Mouse (Mus musculus): ENCODE data around the gene Rab11fip3.
A peak's percentile ranks its signal among the peaks of the same experiment; 100 is the strongest.
"Not testable (repeated sequence)": the region's sequence is repeated elsewhere in the genome, so short reads cannot be mapped to it uniquely, and the experiment has no call there.

Gene Rab11fip3

DNA sequence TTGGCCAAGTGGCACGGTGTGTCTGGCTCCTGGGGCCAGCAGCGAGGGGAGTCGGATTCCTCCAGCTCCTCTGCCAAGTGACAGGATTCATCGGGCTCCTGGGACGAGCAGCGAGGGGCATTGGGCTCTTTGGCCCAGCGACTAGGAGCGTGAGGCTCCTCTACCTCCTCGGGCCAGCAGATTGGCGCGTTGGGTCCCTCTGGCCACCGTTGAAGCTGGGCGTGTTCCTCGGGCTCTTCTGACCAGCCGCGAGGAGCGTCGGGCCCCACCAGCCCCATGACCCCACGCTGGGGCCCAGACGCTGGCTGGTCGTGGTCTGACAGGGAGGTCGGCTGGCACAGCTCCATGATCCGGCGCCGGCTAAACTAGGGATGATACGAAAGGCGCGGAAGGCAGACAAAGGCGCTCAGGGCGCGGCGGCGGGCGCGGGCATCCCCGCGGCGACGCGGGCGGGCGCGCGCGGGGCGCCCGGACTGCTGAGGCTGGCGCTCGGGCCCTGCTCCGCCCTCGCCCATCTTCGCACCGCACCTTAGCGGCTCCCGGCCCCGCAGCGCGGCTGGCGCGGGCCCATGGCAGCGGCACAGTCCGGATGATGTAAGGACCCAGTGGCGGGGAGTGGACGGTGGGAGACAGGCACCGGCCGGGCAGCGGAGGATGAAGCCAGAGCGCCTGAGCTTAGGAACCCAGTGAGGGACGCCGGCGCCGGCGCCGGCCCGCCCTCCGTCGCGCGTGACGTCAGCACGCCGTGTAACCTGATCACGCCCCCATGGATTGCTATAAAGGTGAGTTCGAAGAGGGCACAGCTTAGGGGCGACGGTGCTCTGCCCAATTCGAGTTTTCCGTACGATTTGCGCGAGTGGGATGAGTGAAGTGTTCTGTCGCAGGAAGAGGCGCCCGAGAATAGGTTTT, at the start of gene Rab11fip3:
Gene Rab11fip3 (minus strand): TSS at position 725 of the 909 bp plus-strand sequence.
- DNase-seq (ENCODE audit: low read depth, low spot score) = peak; percentile 85

DNA sequence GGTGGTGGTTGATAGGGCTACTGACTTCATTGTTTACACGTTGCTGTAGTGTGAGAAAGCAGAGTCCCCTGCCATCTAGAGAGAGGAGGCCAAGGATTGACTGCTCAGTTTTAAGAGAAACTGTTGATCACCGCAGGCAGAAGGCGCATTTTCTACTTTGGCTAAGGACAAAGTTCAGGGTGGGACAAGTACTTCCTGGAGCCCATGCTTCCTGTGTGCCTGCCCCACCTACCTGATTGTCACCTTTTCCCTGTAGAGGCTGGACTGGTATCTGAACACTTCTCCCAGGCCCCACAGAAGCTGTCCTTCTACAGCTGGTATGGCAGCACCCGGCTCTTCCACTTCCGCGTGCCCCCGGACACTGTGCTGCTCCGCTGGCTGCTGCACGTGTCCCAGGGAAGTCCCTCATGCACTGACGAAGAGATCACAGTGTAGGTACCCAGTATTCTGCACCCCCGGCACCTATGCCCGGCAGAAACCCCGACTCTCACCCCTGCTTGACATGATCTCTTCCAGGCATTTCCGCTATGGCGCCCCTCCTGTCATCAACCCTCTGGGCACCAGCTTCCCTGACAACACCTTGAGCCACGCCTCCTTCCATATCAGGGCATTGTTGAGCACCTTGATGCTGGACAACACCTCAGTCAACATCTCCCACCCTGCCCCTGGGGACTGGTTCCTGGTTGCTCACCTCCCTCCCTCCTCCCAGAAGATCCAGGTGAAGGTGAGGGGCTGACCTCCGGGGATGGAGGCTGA, 47.3 kb upstream of the Rab11fip3 start:
- DNase-seq (ENCODE audit: low read depth, low spot score) = no peak

DNA sequence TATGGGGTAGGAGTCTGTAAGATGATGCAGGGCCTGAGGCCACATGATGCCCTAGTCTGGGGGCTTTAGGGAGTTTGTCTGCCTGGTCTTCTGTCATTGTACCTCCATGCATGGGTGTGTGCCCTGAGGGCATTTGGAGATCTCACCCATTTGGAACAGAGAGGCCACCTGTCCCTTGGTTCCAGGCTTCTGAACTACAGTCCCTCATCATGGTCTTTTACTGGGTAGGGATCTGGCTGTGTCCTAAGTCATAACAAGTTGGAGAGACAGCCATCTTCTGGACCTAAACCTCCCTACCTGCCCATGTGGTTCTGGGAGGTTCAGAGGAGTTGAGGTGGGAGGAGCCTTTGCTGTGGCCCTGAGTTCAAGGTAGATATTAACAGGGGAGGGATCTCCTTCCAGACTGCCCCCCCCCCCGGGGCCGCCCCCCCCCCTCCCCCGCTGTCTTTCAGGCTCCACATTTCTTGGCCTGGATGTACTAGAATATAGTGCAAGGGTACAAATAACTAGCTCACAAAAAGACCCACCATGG, 46.7 kb upstream of the Rab11fip3 start:
- DNase-seq (ENCODE audit: low read depth, low spot score) = no peak

DNA sequence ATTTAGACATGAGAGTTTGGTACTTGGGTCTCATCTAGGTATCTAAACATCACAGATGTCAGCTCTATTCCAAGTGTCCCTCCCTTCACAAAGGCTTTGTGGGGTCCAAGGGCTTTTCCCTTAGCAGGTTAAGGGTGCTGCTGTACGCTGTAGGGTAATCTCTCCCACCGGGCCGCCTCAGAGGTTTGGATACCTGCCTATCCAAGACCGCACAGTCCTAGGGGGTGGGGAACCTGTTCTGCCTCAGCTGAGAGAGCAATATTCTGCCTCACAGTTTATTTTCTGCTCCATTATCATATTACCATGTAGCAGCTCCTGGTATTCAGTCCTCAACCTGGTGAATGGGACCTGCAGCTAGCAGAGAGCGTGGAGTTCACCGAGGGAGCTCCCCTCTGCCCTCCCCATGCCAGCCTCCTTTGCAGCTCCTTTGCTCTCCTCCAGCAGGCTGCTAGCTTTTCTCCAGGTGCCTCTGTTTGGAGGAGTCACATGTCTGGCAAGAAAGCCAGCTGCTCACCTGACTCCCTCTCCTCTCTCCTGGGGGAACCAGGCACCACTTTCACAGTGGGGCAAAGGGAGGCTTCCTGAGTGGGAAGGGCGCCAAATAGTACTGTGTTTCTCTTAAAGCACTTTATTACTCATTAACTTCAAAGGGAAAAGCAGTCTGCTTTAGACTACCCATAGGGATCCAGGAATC, 46.0 kb upstream of the Rab11fip3 start:
- no peak for DNase-seq (ENCODE audit: low read depth, low spot score)

DNA sequence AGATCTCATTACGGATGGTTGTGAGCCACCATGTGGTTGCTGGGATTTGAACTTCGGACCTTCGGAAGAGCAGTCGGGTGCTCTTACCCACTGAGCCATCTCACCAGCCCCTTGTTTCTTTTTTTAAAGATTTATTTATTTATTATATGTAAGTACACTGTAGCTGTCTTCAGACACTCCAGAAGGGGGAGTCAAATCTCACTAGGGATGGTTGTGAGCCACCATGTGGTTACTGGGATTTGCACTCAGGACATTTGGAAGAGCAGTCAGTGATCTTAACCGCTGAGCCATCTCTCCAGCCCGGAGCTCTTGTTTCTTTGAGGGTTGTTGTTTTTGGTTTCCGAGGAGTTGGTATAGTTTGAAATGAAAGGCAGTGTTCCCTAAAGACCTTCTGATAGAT, 45.1 kb upstream of the Rab11fip3 start:
- DNase-seq (ENCODE audit: low read depth, low spot score) = not testable (repeated sequence)

DNA sequence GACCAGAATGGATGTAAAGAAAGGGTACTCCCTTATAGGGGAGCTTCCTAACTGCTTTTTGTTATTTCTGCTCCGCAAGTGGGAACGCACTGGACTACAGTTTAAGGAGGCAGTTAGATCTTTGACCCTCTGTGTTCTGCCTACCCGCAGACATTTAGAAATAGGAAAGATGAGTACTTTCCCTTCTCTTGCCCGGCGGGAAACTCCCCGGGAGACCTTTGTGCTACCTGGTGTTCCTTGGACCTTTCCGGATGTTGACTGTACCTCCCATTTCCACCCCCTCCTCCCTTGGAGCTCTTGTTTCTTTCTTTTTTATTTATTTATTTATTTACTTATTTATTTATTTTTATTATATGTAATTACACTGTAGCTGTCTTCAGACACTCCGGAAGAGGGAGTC, 44.7 kb upstream of the Rab11fip3 start:
- DNase-seq (ENCODE audit: low read depth, low spot score) = no peak

DNA sequence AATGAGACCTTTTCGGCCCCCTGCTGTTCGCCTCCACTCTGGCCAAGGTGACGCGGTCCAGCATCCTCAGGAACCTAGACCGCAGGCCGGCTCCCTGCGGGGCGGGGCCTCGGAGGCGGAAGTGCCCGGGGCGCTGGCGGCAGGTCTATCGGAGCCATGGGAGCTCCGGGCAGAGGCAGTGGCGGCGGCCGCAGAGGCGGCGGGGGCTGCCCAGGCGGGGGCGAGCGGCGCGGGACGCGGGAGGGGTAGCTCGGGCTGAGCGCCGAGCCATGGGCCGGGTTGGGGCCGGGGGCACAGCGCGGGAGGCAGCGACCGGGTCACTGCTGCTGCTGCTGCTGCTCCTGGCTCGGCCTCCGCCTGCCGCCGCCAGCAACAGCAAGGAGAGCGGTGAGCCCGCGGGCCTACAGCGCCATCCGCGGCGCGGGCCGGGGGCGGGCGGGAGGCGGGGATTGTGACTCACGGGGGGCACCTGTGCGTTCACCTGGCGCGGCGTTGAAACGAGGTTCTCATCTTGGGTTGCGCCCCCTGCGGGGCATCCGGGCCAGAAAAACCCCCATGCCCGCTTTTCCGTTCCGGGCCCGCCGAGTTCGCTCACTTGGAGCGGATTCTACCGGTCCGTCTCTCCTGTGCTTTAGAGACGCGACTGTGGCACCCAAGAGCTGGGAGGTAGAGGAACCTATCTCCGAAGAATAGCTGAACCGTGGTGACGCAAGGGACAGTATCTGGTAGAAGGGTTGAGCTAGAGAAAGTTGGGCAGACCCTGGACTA, 44.0 kb upstream of the Rab11fip3 start, which contains the start of gene Tmem8:
Gene Tmem8 (plus strand): TSS at position 119 of the 768 bp plus-strand sequence.
- DNase-seq (ENCODE audit: low read depth, low spot score) = no peak

DNA sequence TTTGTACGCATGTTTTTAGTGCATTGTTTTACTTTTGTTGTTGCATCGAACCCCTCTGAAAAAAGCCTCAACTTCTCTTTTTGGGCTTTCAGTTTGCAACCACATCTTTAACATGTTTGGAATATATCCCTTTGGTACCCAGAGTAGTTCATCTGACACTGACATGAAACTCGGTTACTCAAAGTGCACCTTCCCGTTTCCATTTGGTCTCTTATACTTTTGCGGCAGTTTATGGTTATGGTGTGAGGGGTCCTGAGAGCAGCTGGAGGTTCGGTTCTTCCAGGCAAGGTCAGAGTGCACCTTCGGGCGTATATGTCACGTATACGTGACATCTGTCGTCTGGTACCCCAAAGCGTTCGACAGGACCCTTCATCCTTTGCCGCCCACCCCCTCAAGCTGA, 43.4 kb upstream of the Rab11fip3 start:
- no peak for DNase-seq (ENCODE audit: low read depth, low spot score)

DNA sequence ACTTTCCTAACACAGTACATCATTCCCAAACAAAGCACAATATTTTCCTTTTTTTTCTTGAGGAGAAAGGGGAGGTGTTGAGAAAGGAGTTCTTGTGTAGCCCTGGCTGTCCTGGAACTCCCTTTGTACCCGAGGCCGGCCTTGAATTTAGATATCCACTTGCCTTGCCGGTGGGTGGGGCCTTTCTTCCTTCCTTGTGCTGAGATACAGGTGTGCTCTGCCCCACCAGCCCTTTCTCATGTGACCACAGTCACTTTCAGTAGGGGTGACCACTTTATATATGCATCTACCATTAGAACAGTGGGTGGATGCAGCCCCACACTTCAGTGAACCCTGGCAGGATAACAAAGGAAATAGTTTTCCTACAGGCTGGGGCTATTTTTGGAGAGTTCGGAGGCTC, 42.4 kb upstream of the Rab11fip3 start:
- no peak for DNase-seq (ENCODE audit: low read depth, low spot score)

DNA sequence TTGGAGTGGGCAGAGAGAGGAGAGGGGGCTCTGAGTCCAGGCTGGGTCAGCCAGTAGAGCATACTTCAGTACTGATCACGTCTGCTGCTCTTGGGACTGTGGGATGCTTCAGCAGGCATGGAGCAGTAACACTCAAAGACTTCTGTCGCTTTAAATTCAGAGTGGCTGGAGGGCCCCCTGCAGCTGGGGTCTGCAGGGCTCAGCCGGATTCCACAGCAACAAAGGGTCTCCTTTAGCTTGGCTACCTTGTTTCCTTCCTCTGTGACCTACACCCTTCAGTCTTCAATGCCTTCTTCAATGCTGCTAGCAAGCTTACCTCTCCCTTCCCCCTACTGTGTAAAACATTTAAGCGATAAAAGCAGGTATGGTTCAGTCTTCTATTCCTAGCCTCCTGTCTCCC, 41.7 kb upstream of the Rab11fip3 start:
- no peak for DNase-seq (ENCODE audit: low read depth, low spot score)

DNA sequence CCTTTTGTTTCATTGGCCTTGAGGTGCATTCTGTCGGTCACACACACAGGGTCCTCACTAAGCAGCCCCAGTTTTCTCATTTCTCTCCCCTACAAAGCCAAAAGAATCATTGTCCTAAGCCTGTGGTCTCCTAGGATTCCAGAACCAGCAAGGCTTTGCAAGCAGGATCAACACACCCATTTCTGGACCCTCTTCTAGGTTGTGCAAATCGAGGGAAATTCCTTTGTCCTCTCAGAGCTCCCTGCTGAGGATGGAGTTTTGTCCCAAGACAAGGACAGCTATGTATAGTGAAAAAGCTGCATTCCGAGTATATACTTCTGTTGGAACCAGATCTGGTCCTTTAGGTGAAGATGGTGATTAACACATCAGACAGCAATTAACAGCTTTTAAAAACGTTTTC, 40.8 kb upstream of the Rab11fip3 start:
- no peak for DNase-seq (ENCODE audit: low read depth, low spot score)

DNA sequence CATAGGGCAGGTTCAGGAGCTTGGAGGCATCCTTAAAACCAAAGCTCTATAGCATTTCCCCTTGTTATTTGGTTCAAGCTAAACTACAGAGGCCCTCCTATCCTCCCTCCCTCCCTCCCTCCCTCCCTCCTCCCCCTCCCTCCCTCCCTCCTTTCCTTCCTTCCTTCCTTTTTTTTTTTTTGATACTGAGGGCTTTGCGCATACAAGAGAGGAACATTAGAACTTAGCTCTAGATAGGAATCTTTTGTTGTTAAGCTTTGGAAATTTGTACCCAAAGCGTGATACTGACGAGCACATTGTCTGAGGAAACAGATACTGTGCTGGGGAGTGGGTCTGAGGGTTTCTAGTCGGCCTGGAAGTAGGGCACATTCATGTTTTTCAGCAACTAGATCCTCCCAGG, 36.3 kb upstream of the Rab11fip3 start:
- no peak for DNase-seq (ENCODE audit: low read depth, low spot score)

DNA sequence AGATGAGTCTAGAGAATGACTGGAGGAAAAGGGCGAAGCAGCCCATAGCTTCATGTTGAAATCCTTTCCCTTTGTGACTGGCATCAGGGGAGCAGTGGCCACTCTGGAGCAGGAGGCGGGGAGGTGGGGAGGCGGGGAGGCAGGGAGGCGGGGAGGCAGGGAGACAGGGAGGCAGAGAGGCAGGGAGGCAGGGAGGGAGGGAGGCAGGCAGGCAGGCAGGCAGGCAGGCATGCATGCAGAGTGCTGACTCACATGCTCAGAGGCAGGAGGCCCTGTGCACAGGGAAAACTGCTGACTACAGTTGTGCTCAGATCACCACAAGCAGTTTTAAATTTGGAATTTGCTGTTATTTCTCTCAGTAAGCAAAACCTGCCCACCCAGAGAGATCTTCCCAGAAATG, 32.1 kb upstream of the Rab11fip3 start:
- no peak for DNase-seq (ENCODE audit: low read depth, low spot score)

DNA sequence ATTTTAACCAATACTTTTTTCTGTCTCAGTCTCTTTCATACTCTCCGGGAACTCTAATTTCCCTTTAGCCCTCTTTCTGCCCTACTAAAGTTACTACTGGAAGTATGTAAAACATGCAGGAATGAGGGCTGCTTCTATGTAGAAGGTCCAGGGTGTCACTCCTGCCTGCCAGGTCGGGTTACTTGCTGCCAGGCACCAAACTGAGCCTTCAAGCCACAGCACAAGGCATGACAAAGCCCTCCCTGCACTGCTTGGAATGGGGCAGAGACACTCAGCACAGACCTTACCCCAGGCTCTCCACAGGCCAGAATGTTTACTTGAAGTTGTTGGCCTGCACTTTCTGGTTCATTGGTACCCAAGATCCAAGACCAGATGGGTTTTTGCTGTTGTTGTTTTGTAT, 30.8 kb upstream of the Rab11fip3 start:
- DNase-seq (ENCODE audit: low read depth, low spot score) = no peak

DNA sequence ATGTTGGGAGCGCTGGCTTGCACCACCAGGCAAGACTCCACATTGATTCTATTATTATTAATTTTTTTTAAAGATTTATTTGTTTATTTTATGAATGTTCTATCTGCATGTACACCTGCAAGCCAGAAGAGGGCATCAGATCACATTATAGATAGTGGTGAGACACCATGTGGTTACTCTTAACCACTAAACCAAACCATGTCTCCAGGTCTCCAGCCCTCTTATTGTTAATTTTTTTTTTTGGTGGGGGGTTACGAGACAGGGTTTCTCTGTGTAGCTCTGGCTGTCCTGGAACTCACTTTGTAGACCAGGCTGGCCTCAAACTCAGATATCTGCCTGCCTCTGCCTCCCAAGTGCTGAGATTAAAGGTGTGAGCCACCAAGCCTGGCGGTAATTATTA, 30.0 kb upstream of the Rab11fip3 start:
- DNase-seq (ENCODE audit: low read depth, low spot score) = not testable (repeated sequence)

DNA sequence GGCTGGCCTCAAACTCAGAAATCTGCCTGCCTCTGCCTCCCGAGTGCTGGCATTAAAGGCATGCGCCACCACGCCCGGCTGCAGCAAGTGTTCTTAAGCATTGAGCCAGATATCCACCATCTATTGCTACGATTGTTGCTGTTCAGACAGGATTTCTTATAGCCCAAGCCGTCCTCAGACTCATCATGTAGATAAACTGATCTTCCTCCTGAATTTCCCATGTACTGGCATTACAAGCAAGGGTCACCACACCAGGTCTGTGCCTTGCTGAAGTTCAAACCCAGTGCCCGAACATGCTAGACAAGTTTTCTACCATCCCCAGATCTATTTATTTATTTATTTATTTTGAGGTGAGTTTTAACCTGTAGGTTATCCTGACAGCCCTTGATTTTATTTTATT, 29.1 kb upstream of the Rab11fip3 start:
- DNase-seq (ENCODE audit: low read depth, low spot score) = no peak

DNA sequence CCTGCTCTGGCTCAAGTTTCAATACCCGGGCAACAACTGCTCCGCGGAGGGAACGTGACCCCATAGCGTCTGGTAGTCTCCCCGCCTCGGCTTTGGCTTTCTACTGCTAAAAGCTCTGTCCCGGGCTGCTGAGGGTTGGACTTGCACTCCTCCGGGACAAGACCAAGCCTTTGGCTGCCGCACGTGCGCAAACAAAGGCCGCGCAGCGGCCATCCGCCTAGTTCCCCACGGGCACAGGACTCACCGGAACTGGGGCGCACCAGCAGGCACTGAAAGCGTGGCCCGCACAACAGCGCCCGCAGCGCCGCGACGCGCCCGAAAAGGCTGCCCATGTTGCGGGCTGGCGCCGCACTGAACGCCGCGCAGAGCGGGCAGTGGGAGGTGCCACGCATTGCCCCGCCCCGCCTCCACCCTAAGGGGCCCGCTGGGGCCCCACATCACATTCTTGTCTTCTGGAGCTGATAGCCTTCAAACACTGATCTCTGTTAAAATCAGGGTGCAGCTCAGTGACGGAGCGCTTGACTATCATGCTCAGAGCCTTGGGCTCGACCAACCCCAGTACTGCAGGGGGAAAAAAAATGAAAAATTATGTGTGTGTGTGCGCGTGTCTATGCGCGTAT, 25.9 kb upstream of the Rab11fip3 start, which contains the start of gene Nme4:
Gene Nme4 (minus strand): TSS at position 482 of the 620 bp plus-strand sequence.
- DNase-seq (ENCODE audit: low read depth, low spot score) = no peak

DNA sequence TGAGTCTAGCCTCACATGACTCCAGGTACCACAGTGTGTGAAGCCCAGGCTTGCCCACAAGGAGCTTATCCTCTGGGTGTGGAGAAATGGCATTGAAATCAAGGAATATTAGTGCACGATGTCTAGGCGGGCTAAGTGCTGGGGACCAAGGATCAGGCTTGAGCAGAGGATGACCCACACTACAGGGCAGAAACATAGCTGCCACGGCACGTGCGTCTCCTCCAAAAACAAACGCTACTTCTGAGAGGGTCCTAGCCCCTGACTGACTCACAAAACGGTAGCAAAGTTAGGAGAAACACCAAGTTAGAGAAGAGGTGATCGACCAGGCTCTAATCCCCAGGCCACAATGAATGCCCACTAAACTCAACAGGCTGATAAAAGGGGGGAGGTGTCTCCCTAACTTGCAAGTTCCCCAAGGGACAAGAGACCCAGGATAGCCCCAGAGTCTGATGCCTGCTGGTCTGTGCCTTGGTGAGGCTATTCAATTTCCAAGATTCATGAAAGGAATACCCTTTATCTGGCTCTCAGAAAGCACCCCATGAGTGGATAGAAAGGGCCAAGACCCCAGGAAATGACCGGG, 25.3 kb upstream of the Rab11fip3 start:
- DNase-seq (ENCODE audit: low read depth, low spot score) = no peak

DNA sequence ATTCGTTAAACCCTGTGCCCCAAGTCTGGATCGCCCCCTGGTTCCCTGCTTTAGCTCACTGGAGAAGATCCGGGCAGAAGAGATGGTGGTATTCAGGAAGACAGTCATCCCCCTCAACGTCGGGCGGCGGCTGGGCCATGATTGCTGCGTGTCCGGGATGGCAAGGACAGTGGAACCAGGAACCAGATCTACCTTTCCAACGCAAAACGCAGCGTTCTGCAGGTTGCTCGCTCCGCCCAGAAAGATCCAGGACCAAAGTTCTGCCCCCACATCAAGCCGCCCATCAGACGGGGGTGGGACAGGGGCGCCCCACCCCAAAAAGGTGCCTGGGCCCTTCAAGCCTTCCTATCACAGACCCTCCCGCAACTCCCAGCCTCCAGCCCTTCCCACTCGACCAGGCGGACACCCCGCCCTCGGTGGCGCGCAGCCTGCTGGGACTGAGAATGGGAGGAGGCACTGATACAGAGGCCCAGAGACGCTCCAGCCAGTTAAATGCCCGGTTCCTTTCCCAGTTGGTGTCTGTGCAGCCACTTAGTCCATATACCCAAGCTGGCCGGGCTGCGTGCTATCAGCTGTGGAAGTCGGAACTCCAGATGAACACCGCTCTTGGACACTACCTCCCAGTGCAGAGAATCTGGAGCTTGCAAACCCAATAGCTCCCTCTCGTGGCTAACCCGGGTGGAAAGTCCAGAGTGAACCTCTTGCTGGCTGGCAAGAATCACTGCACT, 20.7 kb upstream of the Rab11fip3 start, which contains the start of gene Decr2:
Gene Decr2 (minus strand): TSS at position 433 of the 728 bp plus-strand sequence.
- DNase-seq (ENCODE audit: low read depth, low spot score) = peak; percentile 84
